Mouse (Mus musculus) MEL (cell line): ENCODE results near the gene Rabep1.

Experiments
- CTCF ChIP-seq, 3 experiments: IDR thresholded peaks in 2 of 3; conservative IDR thresholded peaks in 1 of 3; 2 replicates each; pipeline ENCODE4 v1.5.1; 2011 to 2012; ENCODE audit warnings: low read length in 3 of 3, low read depth in 2 of 3, mild to moderate bottlenecking in 2 of 3, improper control_type of control experiment in 1 of 3, inconsistent platforms in 1 of 3, mixed read lengths in 1 of 3, moderate library complexity in 1 of 3; ENCODE audit not compliant: control insufficient read depth in 1 of 3, insufficient read depth in 1 of 3, poor library complexity in 1 of 3, severe bottlenecking in 1 of 3
- GATA1 ChIP-seq: IDR thresholded peaks from 2 replicates; pipeline ENCODE4 v1.6.1; 2011; ENCODE audit warnings: low read depth, low read length, improper control_type of control experiment
- POLR2A ChIP-seq, 2 experiments: IDR thresholded peaks; 2 replicates each; pipeline ENCODE4 v1.6.1; 2011 to 2012; ENCODE audit warnings: low read length in 2 of 2, mild to moderate bottlenecking in 2 of 2, control low read depth in 1 of 2, improper control_type of control experiment in 1 of 2, low read depth in 1 of 2, moderate library complexity in 1 of 2; ENCODE audit not compliant: control insufficient read depth in 1 of 2, insufficient read depth in 1 of 2, poor library complexity in 1 of 2
- TBP ChIP-seq: IDR thresholded peaks from 2 replicates; pipeline ENCODE4 v1.8.0; 2011; ENCODE audit warnings: low read depth, low read length, improper control_type of control experiment

DNA sequence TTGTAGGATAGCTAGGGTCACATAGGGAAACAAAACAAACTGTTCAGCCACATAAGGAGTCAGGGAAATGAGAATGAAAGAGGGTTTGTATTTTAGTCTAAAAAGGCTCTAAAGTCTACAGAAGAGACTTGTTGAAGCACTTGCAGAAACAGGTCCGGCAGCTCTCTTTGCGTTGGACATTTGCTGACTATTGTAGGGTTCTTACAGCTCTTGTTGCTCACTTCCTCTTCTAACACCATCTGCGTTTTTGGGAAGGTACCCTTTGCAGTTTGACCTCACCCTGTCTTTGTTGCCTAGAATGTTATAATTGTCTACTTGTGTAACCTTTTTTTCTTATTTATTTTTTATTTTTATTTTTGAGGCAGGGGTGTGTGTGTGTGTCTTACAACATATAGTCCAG lies 53.1 kb downstream of the Rabep1 start:
- TF ChIP-seq POLR2A (IDR thresholded peaks at IDR 0.05; ENCODE audit: control insufficient read depth in 1 of 2, insufficient read depth in 1 of 2, low read depth in 1 of 2, low read length in 2 of 2, poor library complexity in 1 of 2) (no peak), GATA1 (no peak), TBP (no peak), CTCF (IDR thresholded peaks at IDR 0.05 in 2 of 3, conservative IDR thresholded peaks at IDR 0.05 in 1 of 3; ENCODE audit: control insufficient read depth in 1 of 3, insufficient read depth in 1 of 3, low read depth in 2 of 3, low read length in 3 of 3, poor library complexity in 1 of 3, severe bottlenecking in 1 of 3) (no peak)
